Mouse (Mus musculus) hindbrain, embryonic 16.5 days (tissue): ENCODE measurements around the gene Sp8. TPM values are rescaled to one million over a fixed set of nuclear protein-coding genes. Genes with fewer than 3 reads are reported as not detected.
A peak's percentile ranks its signal among the peaks of the same experiment; 100 is the strongest.

Source experiments
- ATAC-seq: fragments of 200-750 bp; cut with Nextera tagmentation; 2 replicates; pipeline ENCODE4 v1.8.0; 2017; ENCODE audit warnings: moderate TSS enrichment, moderate library complexity
- H3K27ac ChIP-seq: fragments of 300-500 bp; sonication (generic); 2 replicates; pipeline ENCODE4 v1.5.1; 2014; ENCODE audit warnings: low read depth, mild to moderate bottlenecking, control low read depth, low read length, moderate library complexity
- H3K27me3 ChIP-seq: fragments of 300-500 bp; sonication (generic); replicated peaks from 2 replicates; pipeline ENCODE4 v1.6.1; 2014; ENCODE audit warnings: low read length; ENCODE audit not compliant: control insufficient read depth, insufficient read depth
- H3K36me3 ChIP-seq: fragments of 300-500 bp; sonication (generic); 2 replicates; pipeline ENCODE4 v1.6.1; 2014; ENCODE audit warnings: mild to moderate bottlenecking, low read length, moderate library complexity, mixed read lengths; ENCODE audit not compliant: control insufficient read depth, insufficient read depth
- H3K4me1 ChIP-seq: fragments of 300-500 bp; sonication (generic); 2 replicates; pipeline ENCODE4 v1.6.1; 2014; ENCODE audit warnings: low read depth, low read length; ENCODE audit not compliant: control insufficient read depth, insufficient read depth
- H3K4me2 ChIP-seq: fragments of 300-500 bp; sonication (generic); 2 replicates; pipeline ENCODE4 v1.6.1; 2014; ENCODE audit warnings: mild to moderate bottlenecking, low read length, control low read depth, moderate library complexity
- H3K4me3 ChIP-seq: fragments of 300-500 bp; sonication (generic); 2 replicates; pipeline ENCODE4 v1.5.1; 2014; ENCODE audit warnings: mild to moderate bottlenecking, low read length, control low read depth, moderate library complexity
- H3K9ac ChIP-seq: fragments of 300-500 bp; sonication (generic); 2 replicates; pipeline ENCODE4 v1.6.1; 2014; ENCODE audit warnings: low read depth, mild to moderate bottlenecking, control low read depth, low read length, moderate library complexity
- H3K9me3 ChIP-seq: fragments of 300-500 bp; sonication (generic); 2 replicates; pipeline ENCODE4 v1.6.1; 2014; ENCODE audit warnings: mild to moderate bottlenecking, low read length, moderate library complexity; ENCODE audit not compliant: control insufficient read depth
- WGBS: fragments of 180-500 bp; shearing (Covaris S2); extraction: QIAGEN DNeasy Blood & Tissue Kit; methylation state at CpG from one replicate; pipeline ENCODE4 v1.1.7; 2014; 5-methylcytosine and 5-hydroxymethylcytosine counted together
- polyA plus RNA-seq: library from polyadenylated mRNA; unstranded; fragments of >200 nt; fragmentation: Nextera tagmentation; extraction: Ambion mirVana; gene quantifications from 2 replicates; pipeline ENCODE4 v1.2.1, GENCODE M21; 2015

The Sp8 gene
- polyA plus RNA-seq, 1 experiment from 2014 or later, result 1.6 TPM

DNA sequence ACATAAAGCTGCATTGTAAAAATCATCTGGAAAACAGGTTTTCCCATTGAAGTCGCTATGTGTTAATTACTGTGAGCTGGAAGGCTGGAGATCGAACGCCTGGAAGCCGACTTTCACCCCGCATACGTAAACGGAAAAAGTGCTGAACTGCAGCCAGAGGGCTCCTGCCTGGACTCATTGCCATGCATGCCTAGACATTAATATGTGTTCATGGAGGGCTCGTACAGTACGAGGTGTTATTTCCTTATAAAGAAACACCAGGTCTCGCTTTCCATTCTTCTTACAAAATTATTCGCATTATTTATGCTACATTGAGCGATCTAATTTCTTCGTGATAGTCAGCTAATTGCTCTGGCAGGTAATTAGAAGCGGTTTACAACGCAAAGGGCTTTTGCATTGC, 5.8 kb upstream of the Sp8 start:
- Histone ChIP-seq H3K27me3 (peaks cover 43% of the 10 kb centered on the region), H3K4me1 (peaks cover 8% of the 10 kb centered on the region), H3K4me3 (no peak overlapping the region), H3K4me2 (no peak overlapping the region), H3K9me3 (no peaks in the 10 kb centered on the region), H3K36me3 (no peaks in the 10 kb centered on the region), H3K9ac (no peak overlapping the region), H3K27ac (no peak overlapping the region)
- WGBS, result 2% methylated on average over 15 of the region's 15 CpGs
- ATAC-seq, result no peak

DNA sequence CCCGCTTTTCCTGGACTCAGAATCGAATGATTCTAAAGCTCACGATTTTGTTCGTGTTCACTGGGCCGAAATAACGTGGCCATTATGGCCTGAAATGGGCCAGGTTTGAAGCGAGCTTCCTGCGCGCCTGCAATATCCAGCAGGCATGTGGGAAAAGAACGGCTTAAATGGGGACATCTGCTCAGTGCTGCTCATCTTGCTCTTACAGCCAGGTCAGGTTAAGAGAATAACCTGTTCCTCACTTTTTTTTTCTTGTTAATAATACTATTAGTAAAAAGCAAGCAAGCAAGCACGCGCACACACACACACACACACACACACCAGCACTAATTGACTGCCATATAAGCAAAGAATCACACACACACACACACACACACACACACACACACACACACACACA, 5.3 kb upstream of the Sp8 start:
- WGBS, result 2% methylated on average over 11 of the region's 12 CpGs

DNA sequence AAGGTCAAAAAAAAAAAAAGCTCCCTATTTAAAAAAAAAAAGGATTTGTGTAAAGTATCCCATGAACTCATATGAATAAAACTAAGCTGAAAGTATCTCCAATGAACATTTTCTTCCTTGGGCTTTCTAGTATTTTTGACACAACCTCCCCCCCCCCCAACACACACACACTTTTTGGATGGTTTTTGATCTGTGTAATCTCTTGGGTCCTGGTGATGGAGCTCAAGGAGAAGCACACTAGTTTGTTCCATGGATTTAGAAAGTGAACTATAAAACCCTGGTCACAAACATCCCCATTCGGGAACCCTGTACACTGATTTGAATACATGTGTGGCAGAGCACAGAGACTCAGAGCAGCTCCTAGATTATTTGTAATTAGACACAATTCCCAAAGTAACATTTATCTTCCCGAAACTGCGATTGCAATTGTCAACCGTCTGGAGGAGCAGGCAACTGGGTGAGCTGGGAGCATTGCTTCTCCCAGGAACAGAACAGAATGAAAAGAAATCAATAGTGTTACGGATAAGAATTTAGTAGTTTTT, 4.7 kb upstream of the Sp8 start:
- Histone ChIP-seq H3K4me1 (peaks cover 7% of the 10 kb centered on the region), H3K9ac (no peak overlapping the region), H3K27ac (no peak overlapping the region), H3K36me3 (no peaks in the 10 kb centered on the region), H3K4me2 (no peak overlapping the region), H3K27me3 (peaks cover 43% of the 10 kb centered on the region), H3K4me3 (no peak overlapping the region), H3K9me3 (no peaks in the 10 kb centered on the region)
- 10% methylated on average over 5 of the region's 5 CpGs for WGBS
- no peak for ATAC-seq

More for the DNA sequence above, 5.3 kb upstream of the Sp8 start:
- no peak overlapping the region for H3K27ac ChIP-seq
- no peak overlapping the region for H3K4me3 ChIP-seq
- peaks cover 41% of the 10 kb centered on the region for H3K27me3 ChIP-seq
- no peaks in the 10 kb centered on the region for H3K36me3 ChIP-seq
- H3K4me2 ChIP-seq, result no peak overlapping the region
- no peaks in the 10 kb centered on the region for H3K9me3 ChIP-seq
- peaks cover 8% of the 10 kb centered on the region for H3K4me1 ChIP-seq
- H3K9ac ChIP-seq, result no peak overlapping the region
- ATAC-seq, result no peak

DNA sequence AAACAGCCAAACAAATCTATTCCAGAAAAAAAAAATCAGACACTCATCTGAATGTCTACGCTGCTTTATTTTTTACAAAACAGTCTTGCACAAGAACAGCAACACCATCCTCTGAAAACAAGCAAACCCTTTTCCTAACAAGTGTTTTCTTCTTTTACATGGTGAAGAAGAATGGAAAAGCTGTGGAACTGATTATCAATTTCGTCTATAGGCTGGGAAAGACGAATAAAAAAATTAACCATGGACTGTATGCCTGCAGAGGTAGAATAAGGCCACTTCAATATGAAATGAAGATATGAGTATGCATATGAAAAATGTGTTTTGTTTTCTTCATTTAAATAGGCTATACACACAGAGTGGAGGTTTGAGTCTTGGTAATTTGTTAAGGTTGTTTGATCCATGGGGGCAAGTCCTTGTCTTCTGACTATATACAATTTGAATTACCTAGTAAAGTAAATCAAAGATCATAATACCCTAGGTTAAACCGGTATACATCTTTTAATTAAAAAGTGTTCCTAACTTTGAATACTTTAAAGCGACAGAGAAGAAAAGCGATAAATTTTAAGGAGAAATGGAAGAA, 4.1 kb upstream of the Sp8 start:
- H3K27ac ChIP-seq, result no peak overlapping the region
- WGBS, result 19% methylated on average over 6 of the region's 6 CpGs
- no peak overlapping the region for H3K4me2 ChIP-seq
- ATAC-seq, result no peak
- H3K36me3 ChIP-seq, result no peaks in the 10 kb centered on the region
- H3K27me3 ChIP-seq, result peaks cover 43% of the 10 kb centered on the region
- H3K9me3 ChIP-seq, result no peaks in the 10 kb centered on the region
- no peak overlapping the region for H3K9ac ChIP-seq
- H3K4me3 ChIP-seq, result no peak overlapping the region
- H3K4me1 ChIP-seq, result peaks cover 4% of the 10 kb centered on the region

DNA sequence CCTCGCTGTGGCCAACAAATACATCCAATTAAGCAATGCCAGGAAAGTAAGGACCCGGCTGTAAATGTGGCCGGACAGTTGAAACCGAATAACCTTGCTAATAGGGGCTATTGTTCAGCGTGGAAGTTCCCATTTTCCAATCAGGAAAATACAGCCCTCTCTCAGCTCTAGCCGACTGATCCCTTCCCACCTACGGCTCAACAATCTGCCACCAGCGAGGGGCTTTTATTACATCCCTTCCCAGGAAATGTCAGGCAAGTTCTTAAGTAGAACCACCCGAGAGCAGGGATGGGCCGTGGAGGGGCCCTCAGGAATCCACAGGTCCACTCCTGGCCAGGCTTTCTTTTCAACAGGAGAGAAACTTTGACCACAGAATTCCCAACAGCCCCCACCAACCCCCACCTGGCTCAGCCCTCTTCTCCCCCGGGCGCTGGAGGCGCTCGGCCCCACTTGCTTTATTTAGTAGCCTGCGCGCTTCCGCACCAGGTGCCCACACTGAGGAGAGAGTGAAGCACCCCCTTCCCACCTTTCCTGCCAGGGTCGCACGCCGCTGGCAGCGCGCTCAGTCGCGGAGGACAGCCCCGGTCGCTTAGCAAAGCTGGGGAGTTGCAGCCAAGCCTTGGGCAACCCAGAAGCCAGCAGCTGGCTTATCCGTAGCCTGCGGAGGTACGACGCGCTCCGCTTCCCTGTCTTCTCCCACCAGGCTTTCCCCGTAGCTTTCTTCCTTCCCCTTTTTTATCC, 3.3 kb upstream of the Sp8 start:
- Histone ChIP-seq H3K4me2 (peak overlapping the region; percentile 37), H3K4me3 (no peak overlapping the region), H3K9ac (no peak overlapping the region), H3K36me3 (no peaks in the 10 kb centered on the region), H3K9me3 (no peaks in the 10 kb centered on the region), H3K4me1 (peaks cover 3% of the 10 kb centered on the region), H3K27ac (no peak overlapping the region), H3K27me3 (peaks cover 42% of the 10 kb centered on the region)
- under 1% methylated on average over 33 of the region's 33 CpGs for WGBS
- 0 out of 2 replicates have a peak, but pooled peaks have one; percentile 29 for ATAC-seq

DNA sequence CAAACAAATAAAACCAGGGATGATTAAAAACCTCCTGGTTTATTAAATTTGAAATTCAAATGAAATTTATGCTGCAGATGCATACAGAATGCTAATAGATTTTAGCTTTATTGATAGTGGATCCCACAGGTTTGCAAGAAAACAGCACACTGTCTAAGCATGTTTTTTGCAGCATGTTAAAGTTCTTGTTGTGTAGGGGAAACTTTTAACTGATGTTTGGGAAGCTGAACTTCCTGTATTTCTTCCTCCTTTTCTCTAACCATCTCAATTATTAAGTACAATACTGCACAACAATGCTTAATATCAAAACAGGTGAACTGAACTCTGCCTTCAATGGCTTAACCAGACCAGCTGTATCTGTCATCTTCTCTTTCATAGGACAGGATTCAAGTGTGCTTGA, 2.0 kb upstream of the Sp8 start:
- ATAC-seq, result no peak
- no peak overlapping the region for H3K27ac ChIP-seq
- H3K9ac ChIP-seq, result no peak overlapping the region
- no peaks in the 10 kb centered on the region for H3K9me3 ChIP-seq
- no peaks in the 10 kb centered on the region for H3K36me3 ChIP-seq
- no peak overlapping the region for H3K4me3 ChIP-seq
- no peak overlapping the region for H3K4me2 ChIP-seq
- peaks cover 36% of the 10 kb centered on the region for H3K27me3 ChIP-seq
- peaks cover 7% of the 10 kb centered on the region for H3K4me1 ChIP-seq

DNA sequence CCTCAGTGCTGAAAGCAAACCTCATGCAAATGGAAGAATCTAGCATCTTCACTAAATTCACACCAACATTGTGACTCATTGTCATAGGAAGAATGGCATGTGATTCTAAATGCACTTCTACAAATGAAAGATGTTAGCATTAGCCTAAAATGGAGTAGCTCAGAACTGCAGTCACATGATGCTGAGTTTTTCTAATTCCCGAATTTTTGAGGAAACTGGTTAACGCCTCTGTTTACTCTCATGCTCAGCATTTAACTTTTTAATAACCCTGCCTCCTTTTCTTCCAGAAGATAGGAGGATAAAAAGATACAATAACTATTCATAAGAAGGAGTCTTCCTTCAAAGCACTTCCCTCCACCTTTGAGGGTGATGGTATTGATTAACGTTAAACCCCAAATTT, 1.3 kb upstream of the Sp8 start:
- H3K4me3 ChIP-seq, result no peak overlapping the region
- no peaks in the 10 kb centered on the region for H3K36me3 ChIP-seq
- H3K9me3 ChIP-seq, result no peaks in the 10 kb centered on the region
- WGBS, result 19% methylated on average over 3 of the region's 3 CpGs
- H3K4me2 ChIP-seq, result no peak overlapping the region
- peaks cover 35% of the 10 kb centered on the region for H3K27me3 ChIP-seq
- no peak overlapping the region for H3K9ac ChIP-seq
- no peak overlapping the region for H3K27ac ChIP-seq
- H3K4me1 ChIP-seq, result peaks cover 10% of the 10 kb centered on the region
- no peak for ATAC-seq

DNA sequence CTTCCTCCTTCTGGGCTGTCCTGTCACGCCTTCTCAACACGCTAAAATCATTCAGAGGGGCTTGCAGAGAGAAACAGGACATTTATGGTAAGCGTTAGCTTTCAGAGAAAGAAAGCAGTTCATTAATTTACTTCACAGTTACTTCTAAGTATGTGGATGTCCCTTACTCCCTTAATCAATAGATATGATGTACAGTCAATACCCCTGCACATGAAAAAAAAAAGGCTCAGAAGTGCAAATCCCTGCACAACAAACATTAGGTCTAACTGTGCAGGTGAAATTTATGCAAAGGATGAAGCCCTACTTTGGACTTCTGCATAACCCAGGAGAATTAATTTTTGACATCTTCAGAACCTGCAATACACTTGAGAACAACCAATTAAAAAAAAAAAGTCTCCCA, 778 bp upstream of the Sp8 start:
- Histone ChIP-seq H3K9ac (no peak overlapping the region), H3K9me3 (no peaks in the 10 kb centered on the region), H3K27me3 (peaks cover 35% of the 10 kb centered on the region), H3K4me1 (peaks cover 10% of the 10 kb centered on the region), H3K36me3 (no peaks in the 10 kb centered on the region), H3K4me3 (no peak overlapping the region), H3K27ac (no peak overlapping the region), H3K4me2 (no peak overlapping the region)
- whole genome bisulfite sequencing, result 29% methylated on average over 3 of the region's 3 CpGs
- ATAC-seq, result no peak

DNA sequence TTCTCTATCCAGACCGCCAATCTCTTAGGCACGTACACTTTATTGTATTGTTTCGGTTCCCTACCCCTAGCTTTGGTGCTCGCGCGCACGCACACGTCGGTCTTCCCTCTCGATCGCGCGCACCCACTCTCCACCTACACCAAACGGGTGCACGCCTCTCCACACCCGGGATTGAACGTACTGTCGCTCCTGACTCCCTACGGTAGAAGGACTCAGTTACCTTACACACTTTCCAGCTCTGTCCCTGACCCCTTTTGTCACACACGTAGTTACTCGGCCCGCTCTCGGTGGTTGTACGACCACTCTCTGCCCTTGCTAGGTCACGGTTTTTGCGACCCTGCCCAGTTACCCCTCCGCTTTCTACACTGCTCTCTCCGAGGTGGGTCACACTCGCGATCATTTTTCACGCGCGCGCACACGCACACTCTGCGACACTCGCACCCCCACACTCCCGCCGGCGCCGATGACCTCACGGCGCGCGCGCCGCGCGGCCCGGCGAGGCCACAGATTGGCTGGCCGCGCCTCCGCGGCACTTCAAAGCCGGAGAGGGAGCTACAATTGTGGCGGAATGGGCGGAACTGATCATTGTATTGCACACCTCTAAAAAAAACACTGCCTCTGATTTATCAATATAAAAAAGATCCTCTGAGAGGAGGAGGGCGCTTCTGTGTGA, 656 bp downstream of the Sp8 start:
- peak overlapping the region; percentile 43 for H3K4me3 ChIP-seq
- H3K9me3 ChIP-seq, result no peaks in the 10 kb centered on the region
- peaks cover 31% of the 10 kb centered on the region for H3K27me3 ChIP-seq
- peak overlapping the region; percentile 50; the same call in 1 of the 2 replicates for H3K9ac ChIP-seq
- peak; percentile 47 for ATAC-seq
- WGBS, result under 1% methylated on average over 59 of the region's 59 CpGs
- H3K27ac ChIP-seq, result no peak overlapping the region
- H3K4me2 ChIP-seq, result peak overlapping the region; percentile 63
- peaks cover 10% of the 10 kb centered on the region for H3K4me1 ChIP-seq
- no peaks in the 10 kb centered on the region for H3K36me3 ChIP-seq
